Mouse (Mus musculus): ENCODE data around the gene Rgl3. TPM values are rescaled to one million over a fixed set of nuclear protein-coding genes. Genes with fewer than 3 reads are reported as not detected.

The Rgl3 gene
- total and polyA plus RNA-seq, 2 experiments from 2014 or later, result 1.1 to 2.8 TPM

GRCm38 (mm10) chr9:21955570-21956281 lies 33.5 kb downstream of the Rgl3 start, which contains the start of gene Swsap1:
Gene Swsap1, plus strand, starts transcription at chr9:21955755.
- Histone ChIP-seq H3K9ac (replicated peaks; ENCODE audit: low read length, poor library complexity, severe bottlenecking) (peak within 1 kb of the TSS; percentile 66), H3K4me3 (ENCODE audit: low read depth, low read length) (peak within 1 kb of the TSS; percentile 57), H3K4me1 (ENCODE audit: insufficient read depth, low read length) (0 out of 2 replicates have a peak, but pooled peaks cover 6% of the 10 kb centered on the region), H3K9me3 (ENCODE audit: low read length) (no peaks in the 10 kb centered on the region), H3K36me3 (ENCODE audit: insufficient read depth, low read length) (no peaks in the 10 kb centered on the region; the same call in 1 of the 2 replicates), H3K27me3 (ENCODE audit: insufficient read depth, low read length) (peaks cover 4% of the 10 kb centered on the region), H3K4me2 (ENCODE audit: low read depth, low read length, poor library complexity, severe bottlenecking) (peak within 1 kb of the TSS; percentile 61), H3K27ac (ENCODE audit: low read depth, low read length) (peak within 1 kb of the TSS; percentile 92)
- peak; percentile 96 for ATAC-seq (ENCODE audit: low FRiP score)
- TF ChIP-seq CTCF (IDR thresholded peaks at IDR 0.05), result no peak; the same call in 1 of the 2 replicates
- under 1% methylated on average over 54 of the region's 54 CpGs for WGBS
- peak; percentile 99 for DNase-seq (ENCODE audit: low spot score)

GRCm38 (mm10) chr9:21955225-21955569 lies 34.0 kb downstream of the Rgl3 start:
- peak overlapping the region; percentile 92 for H3K27ac ChIP-seq (ENCODE audit: low read depth, low read length)
- WGBS, result 2% methylated on average over 18 of the region's 18 CpGs
- H3K36me3 ChIP-seq (ENCODE audit: insufficient read depth, low read length), result no peaks in the 10 kb centered on the region; the same call in 1 of the 2 replicates
- DNase-seq (ENCODE audit: low spot score), result no peak
- H3K27me3 ChIP-seq (ENCODE audit: insufficient read depth, low read length), result no peaks in the 10 kb centered on the region
- peak overlapping the region; percentile 61 for H3K4me2 ChIP-seq (ENCODE audit: low read depth, low read length, poor library complexity, severe bottlenecking)
- H3K4me1 ChIP-seq (ENCODE audit: insufficient read depth, low read length), result 0 out of 2 replicates have a peak, but pooled peaks cover 6% of the 10 kb centered on the region
- no peak overlapping the region for H3K9ac ChIP-seq (replicated peaks; ENCODE audit: low read length, poor library complexity, severe bottlenecking)
- peak; percentile 60 for TF ChIP-seq CTCF (IDR thresholded peaks at IDR 0.05)
- H3K9me3 ChIP-seq (ENCODE audit: low read length), result no peaks in the 10 kb centered on the region
- peak; percentile 41 for ATAC-seq (ENCODE audit: low FRiP score)
- H3K4me3 ChIP-seq (ENCODE audit: low read depth, low read length), result peak overlapping the region; percentile 57

- no peaks in the 10 kb centered on the region; the same call in 1 of the 2 replicates for H3K36me3 ChIP-seq (ENCODE audit: insufficient read depth, low read length)
- no peaks in the 10 kb centered on the region for H3K9me3 ChIP-seq (ENCODE audit: low read length)
- no peaks in the 10 kb centered on the region for H3K27me3 ChIP-seq (ENCODE audit: insufficient read depth, low read length)
- no peak for ATAC-seq (ENCODE audit: low FRiP score)
- no peak overlapping the region for H3K4me2 ChIP-seq (ENCODE audit: low read depth, low read length, poor library complexity, severe bottlenecking)
- no peak overlapping the region for H3K9ac ChIP-seq (replicated peaks; ENCODE audit: low read length, poor library complexity, severe bottlenecking)
- H3K4me3 ChIP-seq (ENCODE audit: low read depth, low read length), result no peak overlapping the region
- TF ChIP-seq CTCF (IDR thresholded peaks at IDR 0.05), result no peak
- 78% methylated on average over 3 of the region's 3 CpGs for WGBS
- no peak overlapping the region for H3K27ac ChIP-seq (ENCODE audit: low read depth, low read length)
- H3K4me1 ChIP-seq (ENCODE audit: insufficient read depth, low read length), result 0 out of 2 replicates have a peak, but pooled peaks cover 6% of the 10 kb centered on the region
- DNase-seq (ENCODE audit: low spot score), result no peak
These were observed 34.6 kb downstream of the Rgl3 start for GRCm38 (mm10) chr9:21954635-21955034.

DNA sequence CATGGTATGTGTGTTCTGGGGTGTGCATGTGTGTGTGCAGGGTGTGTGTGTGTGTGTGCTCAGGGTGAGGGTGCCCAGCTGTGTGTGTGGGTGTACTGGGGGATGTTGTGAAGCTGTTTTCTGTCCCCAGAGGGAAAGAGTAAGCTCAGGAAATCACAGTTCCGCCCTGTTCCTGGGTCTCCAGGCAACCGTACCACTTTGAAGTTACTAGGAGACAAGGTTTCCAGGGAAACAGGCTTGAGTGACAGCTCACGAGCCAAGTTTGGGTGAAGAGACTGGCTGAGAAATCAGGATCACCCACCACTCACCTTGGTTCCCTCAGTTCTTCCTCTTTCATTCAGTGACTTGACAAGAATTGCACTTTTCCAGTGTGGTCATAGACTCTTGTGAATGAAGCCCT lies 35.6 kb downstream of the Rgl3 start:
- 3% methylated on average over 3 of the region's 3 CpGs for WGBS
- peak overlapping the region; percentile 18; the same call in 1 of the 2 replicates for H3K4me2 ChIP-seq (ENCODE audit: low read depth, low read length, poor library complexity, severe bottlenecking)

DNA sequence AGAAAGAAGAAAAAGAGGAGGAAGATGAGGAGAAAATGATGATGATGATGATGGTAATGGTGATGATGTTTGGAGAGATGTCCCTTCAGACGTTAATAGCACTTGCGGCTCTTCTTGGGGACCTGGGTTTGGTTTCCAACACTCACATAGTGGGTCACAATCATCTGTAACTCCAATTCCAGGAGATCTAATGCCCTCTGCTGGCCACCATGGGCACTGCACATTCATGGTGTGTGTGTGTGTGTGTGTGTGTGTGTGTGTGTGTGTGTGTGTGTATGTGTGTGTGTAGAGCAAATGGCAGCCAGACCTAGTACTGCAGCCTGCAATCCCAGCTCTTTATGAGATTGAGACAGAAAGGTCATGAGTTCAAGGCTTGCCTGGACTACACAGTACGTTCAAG lies 37.3 kb downstream of the Rgl3 start:
- no peak overlapping the region for H3K27ac ChIP-seq (ENCODE audit: low read depth, low read length)
- TF ChIP-seq CTCF (IDR thresholded peaks at IDR 0.05), result peak; percentile 64
- H3K36me3 ChIP-seq (ENCODE audit: insufficient read depth, low read length), result peaks cover 11% of the 10 kb centered on the region
- 0 out of 2 replicates have a peak, but pooled peaks cover 6% of the 10 kb centered on the region for H3K4me1 ChIP-seq (ENCODE audit: insufficient read depth, low read length)
- no peak overlapping the region for H3K4me2 ChIP-seq (ENCODE audit: low read depth, low read length, poor library complexity, severe bottlenecking)
- no peaks in the 10 kb centered on the region for H3K27me3 ChIP-seq (ENCODE audit: insufficient read depth, low read length)
- 80% methylated on average over 3 of the region's 3 CpGs for WGBS
- ATAC-seq (ENCODE audit: low FRiP score) (no peak), DNase-seq (ENCODE audit: low spot score) (no peak)
- H3K9ac ChIP-seq (replicated peaks; ENCODE audit: low read length, poor library complexity, severe bottlenecking), result no peak overlapping the region
- no peak overlapping the region for H3K4me3 ChIP-seq (ENCODE audit: low read depth, low read length)
- H3K9me3 ChIP-seq (ENCODE audit: low read length), result no peaks in the 10 kb centered on the region

More for the DNA sequence above, 35.6 kb downstream of the Rgl3 start:
- peaks cover 2% of the 10 kb centered on the region; the same call in 1 of the 2 replicates for H3K36me3 ChIP-seq (ENCODE audit: insufficient read depth, low read length)
- H3K4me1 ChIP-seq (ENCODE audit: insufficient read depth, low read length), result 0 out of 2 replicates have a peak, but pooled peaks cover 6% of the 10 kb centered on the region
- no peaks in the 10 kb centered on the region for H3K9me3 ChIP-seq (ENCODE audit: low read length)
- no peak for TF ChIP-seq CTCF (IDR thresholded peaks at IDR 0.05)
- ATAC-seq (ENCODE audit: low FRiP score), result peak; percentile 8; the same call in 1 of the 2 replicates
- no peak overlapping the region for H3K9ac ChIP-seq (replicated peaks; ENCODE audit: low read length, poor library complexity, severe bottlenecking)
- no peaks in the 10 kb centered on the region for H3K27me3 ChIP-seq (ENCODE audit: insufficient read depth, low read length)
- no peak overlapping the region for H3K4me3 ChIP-seq (ENCODE audit: low read depth, low read length)
- peak overlapping the region; percentile 69 for H3K27ac ChIP-seq (ENCODE audit: low read depth, low read length)
- peak; percentile 80 for DNase-seq (ENCODE audit: low spot score)

DNA sequence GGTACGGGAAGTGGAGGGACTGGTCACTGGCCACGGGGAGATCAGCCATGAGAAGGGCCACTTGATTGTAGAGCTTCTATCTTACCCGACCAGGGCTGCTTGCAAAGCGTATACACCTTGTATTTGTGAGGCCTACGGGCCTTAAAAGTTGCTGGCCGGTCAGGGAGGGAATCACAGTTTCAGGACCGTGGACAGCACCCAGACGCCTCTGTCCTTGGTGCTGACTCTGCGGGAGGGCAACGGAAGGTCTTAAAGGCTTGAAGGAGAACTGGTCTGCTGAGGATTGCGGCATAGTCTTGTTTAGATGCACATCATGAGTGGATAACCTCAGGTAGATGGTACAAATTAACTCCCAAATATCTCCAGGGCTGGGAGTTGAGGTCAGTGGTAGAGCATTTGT lies 38.9 kb downstream of the Rgl3 start:
- H3K4me2 ChIP-seq (ENCODE audit: low read depth, low read length, poor library complexity, severe bottlenecking), result no peak overlapping the region
- no peaks in the 10 kb centered on the region for H3K27me3 ChIP-seq (ENCODE audit: insufficient read depth, low read length)
- no peak overlapping the region for H3K27ac ChIP-seq (ENCODE audit: low read depth, low read length)
- H3K9me3 ChIP-seq (ENCODE audit: low read length), result no peaks in the 10 kb centered on the region
- H3K9ac ChIP-seq (replicated peaks; ENCODE audit: low read length, poor library complexity, severe bottlenecking), result no peak overlapping the region
- ATAC-seq (ENCODE audit: low FRiP score) (no peak), DNase-seq (ENCODE audit: low spot score) (peak; percentile 15)
- H3K4me1 ChIP-seq (ENCODE audit: insufficient read depth, low read length), result no peaks in the 10 kb centered on the region
- peaks cover 14% of the 10 kb centered on the region for H3K36me3 ChIP-seq (ENCODE audit: insufficient read depth, low read length)
- TF ChIP-seq CTCF (IDR thresholded peaks at IDR 0.05), result no peak
- 16% methylated on average over 11 of the region's 11 CpGs for WGBS
- no peak overlapping the region for H3K4me3 ChIP-seq (ENCODE audit: low read depth, low read length)
